In genomic region chr16:92889537-92889936, GRCm38 (mm10) we compare ENCODE assay signal across 28 mouse cellular contexts.
"Had no signal": no experiment of that assay in that cellular context is flagged by ENCODE, and none has a peak within 500 bp of the region (broad histone marks: within the 10 kb centered on the region; RNA-seq: fewer than 3 reads in every experiment).

No protein-coding gene starts in this region.

- H3K9me3 ChIP-seq: embryonic facial prominence, embryonic 12.5 days; embryonic facial prominence, embryonic 13.5 days; embryonic facial prominence, embryonic 15.5 days; forebrain, embryonic 10.5 days; forebrain, embryonic 12.5 days; forebrain, embryonic 13.5 days; forebrain, embryonic 15.5 days; heart, embryonic 10.5 days had no signal

- H3K27ac ChIP-seq: embryonic facial prominence, embryonic 12.5 days; embryonic facial prominence, embryonic 13.5 days; embryonic facial prominence, embryonic 15.5 days; forebrain, embryonic 10.5 days; forebrain, embryonic 12.5 days; forebrain, embryonic 13.5 days; forebrain, embryonic 15.5 days; gastrocnemius, adult 2 months; heart, adult 2 months; heart, embryonic 10.5 days had no signal

- DNase-seq: cerebellum, adult 9-10 months; cerebellum, adult 9-11 months; cerebellum, postnatal 10 days; cerebellum, postnatal 14 days; cerebellum, postnatal 25 days; cerebellum, postnatal 36 days; embryo, embryonic 11 days; forebrain, postnatal 0 days; gastrocnemius, adult 2 months; gastrocnemius, postnatal 10 days; gastrocnemius, postnatal 14 days; gastrocnemius, postnatal 25 days; gastrocnemius, postnatal 36 days; heart, adult 11 months; heart, adult 18-20 months; heart, adult 2 months had no signal

- H3K9ac ChIP-seq: embryonic facial prominence, embryonic 12.5 days; embryonic facial prominence, embryonic 13.5 days; embryonic facial prominence, embryonic 15.5 days; forebrain, embryonic 12.5 days; forebrain, embryonic 13.5 days; forebrain, embryonic 15.5 days; forebrain, postnatal 0 days had no signal

- H3K4me1 ChIP-seq: embryonic facial prominence, embryonic 12.5 days; forebrain, embryonic 10.5 days; forebrain, embryonic 12.5 days; forebrain, embryonic 13.5 days; forebrain, embryonic 15.5 days had no signal

- ATAC-seq: forebrain, embryonic 13.5 days; forebrain, embryonic 14.5 days; forebrain, embryonic 15.5 days; forebrain, embryonic 16.5 days; forebrain, postnatal 0 days had no signal

- H3K27me3 ChIP-seq: embryonic facial prominence, embryonic 12.5 days; embryonic facial prominence, embryonic 15.5 days; forebrain, embryonic 12.5 days; forebrain, embryonic 13.5 days; forebrain, embryonic 15.5 days had no signal

- H3K4me2 ChIP-seq: embryonic facial prominence, embryonic 12.5 days; embryonic facial prominence, embryonic 13.5 days; embryonic facial prominence, embryonic 15.5 days; forebrain, embryonic 12.5 days; forebrain, embryonic 13.5 days; forebrain, embryonic 15.5 days; heart, embryonic 11.5 days had no signal

- H3K4me3 ChIP-seq: embryonic facial prominence, embryonic 12.5 days; embryonic facial prominence, embryonic 13.5 days; embryonic facial prominence, embryonic 15.5 days; erythroblast, embryonic 14.5 days; forebrain, embryonic 10.5 days; forebrain, embryonic 12.5 days; forebrain, embryonic 13.5 days; forebrain, embryonic 15.5 days; gastrocnemius, adult 2 months; heart, adult 2 months; heart, embryonic 10.5 days had no signal

- H3K36me3 ChIP-seq: embryonic facial prominence, embryonic 12.5 days; embryonic facial prominence, embryonic 13.5 days; embryonic facial prominence, embryonic 15.5 days; forebrain, embryonic 10.5 days; forebrain, embryonic 12.5 days; forebrain, embryonic 15.5 days; heart, embryonic 10.5 days had no signal
